Mouse (Mus musculus) neural tube, embryonic 15.5 days (tissue): ENCODE measurements around the gene Nt5c1a. TPM values are rescaled to one million over a fixed set of nuclear protein-coding genes. Genes with fewer than 3 reads are reported as not detected.

Experiments used
- ATAC-seq: fragments of 200-750 bp; cut with Nextera tagmentation; 2 replicates; pipeline ENCODE4 v1.8.0; 2017; ENCODE audit warnings: mild to moderate bottlenecking, moderate TSS enrichment, moderate library complexity; ENCODE audit not compliant: low FRiP score
- H3K27ac ChIP-seq: fragments of 300-500 bp; sonication (generic); replicated peaks from 2 replicates; pipeline ENCODE4 v1.5.1; 2015; ENCODE audit warnings: mild to moderate bottlenecking, inconsistent platforms
- H3K27me3 ChIP-seq: fragments of 300-500 bp; sonication (generic); replicated peaks from 2 replicates; pipeline ENCODE4 v1.6.1; 2015; ENCODE audit warnings: inconsistent platforms
- H3K36me3 ChIP-seq: fragments of 300-500 bp; sonication (generic); 2 replicates; pipeline ENCODE4 v1.6.1; 2015; ENCODE audit warnings: inconsistent platforms
- H3K4me1 ChIP-seq: fragments of 300-500 bp; sonication (generic); 2 replicates; pipeline ENCODE4 v1.6.1; 2015; ENCODE audit warnings: inconsistent platforms
- H3K4me2 ChIP-seq: fragments of 300-500 bp; sonication (generic); 2 replicates; pipeline ENCODE4 v1.6.1; 2015; ENCODE audit warnings: inconsistent platforms, mild to moderate bottlenecking, moderate library complexity
- H3K4me3 ChIP-seq: fragments of 300-500 bp; sonication (generic); replicated peaks from 2 replicates; pipeline ENCODE4 v1.5.1; 2015; ENCODE audit warnings: mild to moderate bottlenecking, inconsistent platforms
- H3K9ac ChIP-seq: fragments of 300-500 bp; sonication (generic); replicated peaks from 2 replicates; pipeline ENCODE4 v1.6.1; 2015; ENCODE audit warnings: mild to moderate bottlenecking, inconsistent platforms
- H3K9me3 ChIP-seq: fragments of 300-500 bp; sonication (generic); replicated peaks from 2 replicates; pipeline ENCODE4 v1.6.1; 2016; ENCODE audit warnings: inconsistent platforms
- WGBS: fragments of 180-500 bp; shearing (Covaris S2); methylation state at CpG from one replicate; pipeline ENCODE4 v1.1.7; 2015; ENCODE audit warnings: mixed read lengths; 5-methylcytosine and 5-hydroxymethylcytosine counted together
- polyA plus RNA-seq: library from polyadenylated mRNA; unstranded; fragments of >200 nt; fragmentation: Nextera tagmentation; extraction: Ambion mirVana; gene quantifications from 2 replicates; pipeline ENCODE4 v1.2.1, GENCODE M21; 2015

Gene Nt5c1a
- polyA plus RNA-seq, 1 experiment from 2014 or later = 0.17 TPM

DNA sequence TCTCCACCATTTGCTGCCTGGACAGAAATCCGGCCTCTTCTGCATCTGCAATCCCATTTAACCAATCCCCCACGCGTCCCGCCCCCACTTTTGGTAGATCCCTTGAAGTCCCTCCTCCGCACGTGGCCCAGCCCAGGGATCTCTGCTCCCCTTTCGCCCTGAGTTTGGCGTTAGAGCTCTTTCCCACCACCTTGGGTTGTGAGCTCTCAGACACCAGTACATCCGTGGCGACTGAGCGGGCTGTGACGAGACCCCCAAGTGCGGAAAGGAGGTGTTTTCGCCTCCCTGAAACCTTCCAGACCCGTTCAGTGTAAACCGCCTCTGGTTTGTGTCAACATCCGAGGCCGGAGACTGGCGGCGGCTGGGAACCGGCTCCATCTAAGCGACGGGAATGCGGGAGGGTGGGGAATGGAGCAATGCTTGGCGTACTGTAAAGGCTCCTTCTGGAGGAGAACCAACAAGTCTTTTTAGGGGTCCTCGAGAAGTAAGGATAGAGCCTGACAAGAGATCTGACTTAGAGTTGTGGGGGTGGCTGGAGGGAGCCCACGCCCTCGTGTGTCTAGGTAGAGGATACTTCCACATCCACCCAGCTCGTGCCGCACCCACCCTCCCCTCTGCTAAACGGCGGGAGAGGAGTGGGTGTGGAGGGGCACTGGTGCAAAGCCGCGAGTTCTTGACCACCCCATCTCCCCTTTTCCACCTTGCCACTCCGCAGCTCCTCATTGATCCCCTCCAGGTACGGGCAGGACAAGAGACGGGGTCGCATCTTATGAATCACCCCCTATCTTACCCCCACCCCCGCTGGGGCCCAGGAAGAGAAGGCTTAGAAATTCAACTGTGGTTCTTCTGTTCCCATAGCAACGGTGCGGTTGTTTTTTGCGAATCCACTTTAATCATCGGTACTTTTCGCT lies 18.7 kb upstream of the Nt5c1a start, which contains the start of gene Hpcal4:
TSS of gene Hpcal4 (plus strand) at position 900 of the 911 bp plus-strand sequence.
- under 1% methylated on average over 44 of the region's 44 CpGs for WGBS
- Histone ChIP-seq H3K9me3 (no peaks in the 10 kb centered on the region), H3K27ac (peak within 1 kb of the TSS; percentile 76), H3K27me3 (peaks cover 25% of the 10 kb centered on the region), H3K4me1 (peaks cover 37% of the 10 kb centered on the region), H3K4me3 (peak within 1 kb of the TSS; percentile 60), H3K4me2 (peak within 1 kb of the TSS; percentile 88), H3K9ac (peak within 1 kb of the TSS; percentile 64), H3K36me3 (no peaks in the 10 kb centered on the region; the same call in 1 of the 2 replicates)
- ATAC-seq = peak; percentile 72

- peak overlapping the region; percentile 60 for H3K4me3 ChIP-seq
- peak overlapping the region; percentile 76 for H3K27ac ChIP-seq
- H3K4me2 ChIP-seq = peak overlapping the region; percentile 88
- H3K36me3 ChIP-seq = no peaks in the 10 kb centered on the region; the same call in 1 of the 2 replicates
- no peaks in the 10 kb centered on the region for H3K9me3 ChIP-seq
- WGBS = 10% methylated on average over 44 of the region's 44 CpGs
- ATAC-seq = peak; percentile 94
- H3K4me1 ChIP-seq = peaks cover 37% of the 10 kb centered on the region
- H3K27me3 ChIP-seq = peaks cover 25% of the 10 kb centered on the region
- peak overlapping the region; percentile 64 for H3K9ac ChIP-seq
Observed at GRCm38 (mm10) chr4:123183239-123184056, 17.9 kb upstream of the Nt5c1a start.

DNA sequence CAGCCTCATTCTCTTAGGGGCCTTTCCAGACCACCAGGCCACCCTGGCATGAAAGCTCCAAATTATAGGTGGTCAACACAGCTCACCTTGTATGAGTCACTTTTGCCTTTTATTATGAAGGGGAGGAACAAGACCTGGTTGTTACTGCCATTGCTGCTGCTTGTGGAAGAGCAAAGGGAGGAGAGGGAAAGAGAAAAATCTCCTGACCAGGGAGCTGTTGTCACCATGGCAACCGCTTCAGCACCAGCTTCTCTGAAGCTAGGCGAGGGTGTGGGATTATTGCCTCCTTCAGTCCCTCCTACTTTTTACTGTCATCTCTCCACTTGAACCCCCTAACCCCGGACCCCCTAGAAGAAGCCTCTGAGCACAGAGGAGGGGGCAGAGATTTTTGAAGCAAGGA lies 16.5 kb upstream of the Nt5c1a start:
- H3K27ac ChIP-seq = peak overlapping the region; percentile 30; the same call in 1 of the 2 replicates
- no peak overlapping the region for H3K9ac ChIP-seq
- 0 out of 2 replicates have a peak, but pooled peaks have one; percentile 25 for ATAC-seq
- peak overlapping the region; percentile 3; the same call in 1 of the 2 replicates for H3K4me3 ChIP-seq
- H3K27me3 ChIP-seq = peaks cover 28% of the 10 kb centered on the region
- no peaks in the 10 kb centered on the region for H3K9me3 ChIP-seq
- H3K4me2 ChIP-seq = peak overlapping the region; percentile 88
- WGBS = 38% methylated on average over 3 of the region's 3 CpGs
- peaks cover 37% of the 10 kb centered on the region for H3K4me1 ChIP-seq
- H3K36me3 ChIP-seq = peaks cover 5% of the 10 kb centered on the region; the same call in 1 of the 2 replicates

DNA sequence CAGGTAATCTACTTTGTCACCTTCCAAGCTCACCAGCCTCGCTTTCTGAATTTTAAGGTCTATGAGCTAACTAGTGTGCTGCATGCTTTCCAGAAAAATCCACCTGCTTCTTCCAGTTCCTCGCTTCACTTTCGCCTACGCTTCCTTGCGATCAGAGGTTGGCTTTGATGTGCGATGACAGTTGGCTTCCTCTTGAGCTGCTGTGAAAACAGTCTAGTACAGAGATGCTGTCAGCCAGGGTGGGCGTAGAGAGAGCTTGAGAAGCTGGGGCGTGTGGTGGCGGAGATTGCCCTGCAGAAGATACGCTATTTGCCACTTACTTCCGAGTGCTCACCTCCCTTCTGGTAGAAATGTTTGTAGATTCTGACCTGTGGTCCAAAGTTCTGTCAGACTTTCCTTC lies 9.0 kb upstream of the Nt5c1a start:
- Histone ChIP-seq H3K27me3 (peaks cover 11% of the 10 kb centered on the region; the same call in 1 of the 2 replicates), H3K4me1 (no peaks in the 10 kb centered on the region), H3K9me3 (no peaks in the 10 kb centered on the region), H3K27ac (no peak overlapping the region), H3K36me3 (peaks cover 23% of the 10 kb centered on the region), H3K4me3 (no peak overlapping the region), H3K9ac (no peak overlapping the region), H3K4me2 (no peak overlapping the region)
- no peak for ATAC-seq
- 88% methylated on average over 11 of the region's 11 CpGs for WGBS

GRCm38 (mm10) chr4:123193791-123194190 lies 7.5 kb upstream of the Nt5c1a start:
- Histone ChIP-seq H3K4me3 (no peak overlapping the region), H3K27me3 (peaks cover 15% of the 10 kb centered on the region), H3K9ac (no peak overlapping the region), H3K4me1 (no peaks in the 10 kb centered on the region), H3K27ac (no peak overlapping the region), H3K36me3 (peaks cover 20% of the 10 kb centered on the region), H3K4me2 (no peak overlapping the region), H3K9me3 (no peaks in the 10 kb centered on the region)
- ATAC-seq = no peak
- WGBS = 90% methylated on average over 11 of the region's 11 CpGs

GRCm38 (mm10) chr4:123196695-123197094 lies 4.6 kb upstream of the Nt5c1a start:
- Histone ChIP-seq H3K4me1 (peaks cover 10% of the 10 kb centered on the region), H3K4me2 (no peak overlapping the region), H3K4me3 (no peak overlapping the region), H3K36me3 (peaks cover 10% of the 10 kb centered on the region), H3K27ac (no peak overlapping the region), H3K9ac (no peak overlapping the region), H3K9me3 (no peaks in the 10 kb centered on the region), H3K27me3 (peaks cover 23% of the 10 kb centered on the region)
- no peak for ATAC-seq
- 57% methylated on average over 6 of the region's 6 CpGs for WGBS

DNA sequence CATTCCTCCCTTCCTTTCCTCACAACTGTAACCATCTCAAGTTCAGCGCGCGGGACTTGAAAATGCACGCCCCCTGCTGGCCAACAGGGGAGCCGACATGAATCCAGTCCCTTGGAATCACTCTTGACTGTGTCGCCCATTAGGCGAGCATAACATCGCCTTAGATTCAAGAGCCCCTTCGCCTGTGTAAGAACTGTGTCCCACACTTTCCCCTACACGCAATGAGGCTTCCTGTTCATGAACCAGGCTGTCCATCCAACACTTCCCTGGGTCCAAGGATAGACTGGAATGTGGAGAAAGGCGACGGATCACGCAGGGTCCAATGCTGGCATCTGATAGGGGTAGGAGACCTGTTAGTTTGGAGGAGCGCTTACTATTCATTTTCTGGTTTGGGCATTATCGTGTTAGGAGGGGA lies 526 bp upstream of the Nt5c1a start:
- H3K36me3 ChIP-seq = no peaks in the 10 kb centered on the region
- H3K9ac ChIP-seq = peak overlapping the region; percentile 40; the same call in 1 of the 2 replicates
- H3K27me3 ChIP-seq = peaks cover 31% of the 10 kb centered on the region
- peak overlapping the region; percentile 84 for H3K4me2 ChIP-seq
- no peak overlapping the region for H3K27ac ChIP-seq
- ATAC-seq = peak; percentile 83
- WGBS = 2% methylated on average over 15 of the region's 15 CpGs
- peak overlapping the region; percentile 42 for H3K4me3 ChIP-seq
- H3K9me3 ChIP-seq = no peaks in the 10 kb centered on the region
- H3K4me1 ChIP-seq = peaks cover 14% of the 10 kb centered on the region

GRCm38 (mm10) chr4:123202094-123202420 lies 753 bp downstream of the Nt5c1a start:
- no peak overlapping the region for H3K9ac ChIP-seq
- H3K4me3 ChIP-seq = peak overlapping the region; percentile 42; the same call in 1 of the 2 replicates
- H3K4me1 ChIP-seq = peaks cover 14% of the 10 kb centered on the region
- no peak overlapping the region for H3K27ac ChIP-seq
- no peaks in the 10 kb centered on the region for H3K36me3 ChIP-seq
- H3K9me3 ChIP-seq = no peaks in the 10 kb centered on the region
- peak overlapping the region; percentile 84 for H3K4me2 ChIP-seq
- peaks cover 28% of the 10 kb centered on the region for H3K27me3 ChIP-seq
- ATAC-seq = no peak
- 9% methylated on average over 8 of the region's 8 CpGs for WGBS

GRCm38 (mm10) chr4:123207337-123207736 lies 6.0 kb downstream of the Nt5c1a start:
- Histone ChIP-seq H3K36me3 (no peaks in the 10 kb centered on the region), H3K4me2 (no peak overlapping the region), H3K27ac (no peak overlapping the region), H3K27me3 (peaks cover 2% of the 10 kb centered on the region), H3K4me3 (no peak overlapping the region), H3K9ac (no peak overlapping the region), H3K4me1 (no peaks in the 10 kb centered on the region), H3K9me3 (no peaks in the 10 kb centered on the region)
- no peak for ATAC-seq
- 78% methylated on average over 5 of the region's 5 CpGs for WGBS

GRCm38 (mm10) chr4:123210996-123211395 lies 9.7 kb downstream of the Nt5c1a start:
- Histone ChIP-seq H3K4me2 (no peak overlapping the region), H3K4me1 (0 out of 2 replicates have a peak, but pooled peaks cover 3% of the 10 kb centered on the region), H3K4me3 (no peak overlapping the region), H3K9ac (no peak overlapping the region), H3K36me3 (no peaks in the 10 kb centered on the region), H3K9me3 (no peaks in the 10 kb centered on the region), H3K27ac (no peak overlapping the region), H3K27me3 (no peaks in the 10 kb centered on the region)
- ATAC-seq = no peak
- 63% methylated on average over 8 of the region's 8 CpGs for WGBS

GRCm38 (mm10) chr4:123211453-123211852 lies 10.1 kb downstream of the Nt5c1a start:
- WGBS = 69% methylated on average over 5 of the region's 5 CpGs
- Histone ChIP-seq H3K4me1 (0 out of 2 replicates have a peak, but pooled peaks cover 3% of the 10 kb centered on the region), H3K9ac (no peak overlapping the region), H3K9me3 (no peaks in the 10 kb centered on the region), H3K4me2 (no peak overlapping the region), H3K27me3 (no peaks in the 10 kb centered on the region), H3K4me3 (no peak overlapping the region), H3K27ac (no peak overlapping the region), H3K36me3 (no peaks in the 10 kb centered on the region)
- ATAC-seq = no peak
